Mouse (Mus musculus) neural tube, embryonic 14.5 days (tissue): ENCODE data around the gene Dus1l. TPM values are rescaled to one million over a fixed set of nuclear protein-coding genes. Genes with fewer than 3 reads are reported as not detected.
"Not testable (repeated sequence)": the region's sequence is repeated elsewhere in the genome, so short reads cannot be mapped to it uniquely, and the experiment has no call there.

Experiments used
- ATAC-seq: fragments of 200-750 bp; cut with Nextera tagmentation; 2 replicates; pipeline ENCODE4 v1.8.0; 2017; ENCODE audit warnings: low read depth, mild to moderate bottlenecking, moderate TSS enrichment, moderate library complexity
- H3K27ac ChIP-seq: fragments of 300-500 bp; sonication (generic); 2 replicates; pipeline ENCODE4 v1.5.1; 2014; ENCODE audit warnings: low read depth, mild to moderate bottlenecking, control low read depth, low read length, moderate library complexity, mixed read lengths
- H3K27me3 ChIP-seq: fragments of 300-500 bp; sonication (generic); 2 replicates; pipeline ENCODE4 v1.6.1; 2014; ENCODE audit warnings: low read length; ENCODE audit not compliant: control insufficient read depth, insufficient read depth
- H3K36me3 ChIP-seq: fragments of 300-500 bp; sonication (generic); 2 replicates; pipeline ENCODE4 v1.6.1; 2014; ENCODE audit warnings: low read length, mixed read lengths; ENCODE audit not compliant: control insufficient read depth, insufficient read depth
- H3K4me1 ChIP-seq: fragments of 300-500 bp; sonication (generic); 2 replicates; pipeline ENCODE4 v1.6.1; 2014; ENCODE audit warnings: low read length; ENCODE audit not compliant: control insufficient read depth, insufficient read depth
- H3K4me2 ChIP-seq: fragments of 300-500 bp; sonication (generic); 2 replicates; pipeline ENCODE4 v1.6.1; 2014; ENCODE audit warnings: mild to moderate bottlenecking, low read depth, low read length, control low read depth
- H3K4me3 ChIP-seq: fragments of 300-500 bp; sonication (generic); 2 replicates; pipeline ENCODE4 v1.5.1; 2014; ENCODE audit warnings: low read depth, low read length, control low read depth, mixed read lengths
- H3K9ac ChIP-seq: fragments of 300-500 bp; sonication (generic); replicated peaks from 2 replicates; pipeline ENCODE4 v1.6.1; 2014; ENCODE audit warnings: low read depth, mild to moderate bottlenecking, control low read depth, low read length, mixed read lengths
- H3K9me3 ChIP-seq: fragments of 300-500 bp; sonication (generic); 2 replicates; pipeline ENCODE4 v1.6.1; 2016; ENCODE audit warnings: low read length; ENCODE audit not compliant: control insufficient read depth
- WGBS: fragments of 180-500 bp; shearing (Covaris S2); extraction: QIAGEN DNeasy Blood & Tissue Kit; methylation state at CpG from one replicate; pipeline ENCODE4 v1.1.7; 2014; 5-methylcytosine and 5-hydroxymethylcytosine counted together
- polyA plus RNA-seq: library from polyadenylated mRNA; unstranded; fragments of >200 nt; fragmentation: Nextera tagmentation; extraction: Ambion mirVana; gene quantifications from 2 replicates; pipeline ENCODE4 v1.2.1, GENCODE M21; 2014

Dus1l gene
- polyA plus RNA-seq = 44.8 and 47.8 TPM in 2 replicates

DNA sequence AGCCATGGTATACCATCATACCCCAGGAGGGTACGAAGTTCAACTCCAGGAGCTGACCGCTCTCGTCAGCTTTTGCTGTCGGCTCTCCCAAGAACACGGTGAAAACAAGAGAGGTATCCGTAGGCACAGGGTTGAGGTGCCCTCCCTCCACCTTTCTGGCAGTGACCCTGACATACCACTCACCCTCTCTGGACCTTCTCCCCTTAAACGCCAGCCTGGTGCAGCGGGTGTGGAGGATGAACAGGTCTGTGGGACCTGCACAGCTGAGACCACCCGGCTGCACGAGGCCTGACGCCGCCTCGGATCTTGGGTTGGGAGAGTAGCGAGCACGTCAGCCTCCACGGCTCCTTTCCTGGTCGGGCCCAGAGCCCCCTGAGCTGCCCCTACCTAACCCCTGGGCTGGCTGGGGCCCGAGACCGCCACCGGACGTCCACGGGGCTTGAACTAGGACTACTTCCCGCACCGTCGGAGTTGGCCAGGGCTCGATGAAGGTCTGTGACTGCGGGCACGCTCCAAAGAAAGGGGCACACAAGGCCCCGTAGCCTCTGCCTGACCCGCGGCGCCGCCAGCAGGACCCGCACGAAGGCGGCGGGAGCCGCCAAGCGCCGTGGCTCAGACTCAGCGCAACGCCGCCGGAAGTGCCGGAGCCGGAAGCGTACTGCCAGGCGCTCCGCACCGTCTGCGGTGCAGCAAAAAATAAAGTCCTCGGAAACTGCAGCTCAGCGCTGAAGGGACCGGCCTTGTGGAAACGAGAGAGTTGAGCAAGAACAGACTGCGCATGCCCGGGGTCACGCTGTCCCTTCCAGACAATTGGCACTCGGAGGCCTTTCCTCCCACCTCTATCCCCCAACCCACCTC lies at the start of gene Dus1l:
Gene Dus1l (minus strand): TSS at position 648 of the 858 bp plus-strand sequence.
- Histone ChIP-seq H3K4me2 (peak within 1 kb of the TSS; percentile 98), H3K27ac (peak within 1 kb of the TSS; percentile 45), H3K27me3 (no peaks in the 10 kb centered on the region), H3K36me3 (peaks cover 19% of the 10 kb centered on the region), H3K9me3 (no peaks in the 10 kb centered on the region), H3K4me3 (peak within 1 kb of the TSS; percentile 87), H3K9ac (peak within 1 kb of the TSS; percentile 91), H3K4me1 (peaks cover 13% of the 10 kb centered on the region)
- WGBS = 2% methylated on average over 54 of the region's 59 CpGs
- ATAC-seq = peak; percentile 91

DNA sequence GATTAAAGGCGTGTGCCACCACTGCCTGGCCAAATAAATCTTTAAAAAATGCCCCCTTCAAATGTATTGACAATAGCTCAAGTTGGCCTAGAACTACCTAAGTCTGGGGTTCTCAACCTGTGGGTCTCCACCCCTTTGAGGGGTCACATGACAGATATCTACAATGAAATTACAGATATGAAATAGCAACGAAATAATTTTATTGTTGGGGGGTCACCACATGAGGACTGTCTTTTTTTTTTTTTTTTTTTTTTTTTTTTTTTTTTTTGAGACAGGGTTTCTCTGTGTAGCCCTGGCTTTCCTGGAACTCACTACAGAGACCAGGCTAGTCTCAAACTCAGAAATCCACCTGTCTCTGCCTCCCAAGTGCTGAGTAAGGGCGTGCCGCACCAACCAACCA lies 48.1 kb upstream of the Dus1l start:
- Histone ChIP-seq H3K9ac (no peak overlapping the region), H3K27ac (no peak overlapping the region), H3K4me1 (no peaks in the 10 kb centered on the region), H3K9me3 (no peaks in the 10 kb centered on the region), H3K36me3 (no peaks in the 10 kb centered on the region), H3K4me2 (no peak overlapping the region), H3K27me3 (no peaks in the 10 kb centered on the region), H3K4me3 (no peak overlapping the region)
- no peak for ATAC-seq
- 90% methylated on average over 4 of the region's 4 CpGs for WGBS

DNA sequence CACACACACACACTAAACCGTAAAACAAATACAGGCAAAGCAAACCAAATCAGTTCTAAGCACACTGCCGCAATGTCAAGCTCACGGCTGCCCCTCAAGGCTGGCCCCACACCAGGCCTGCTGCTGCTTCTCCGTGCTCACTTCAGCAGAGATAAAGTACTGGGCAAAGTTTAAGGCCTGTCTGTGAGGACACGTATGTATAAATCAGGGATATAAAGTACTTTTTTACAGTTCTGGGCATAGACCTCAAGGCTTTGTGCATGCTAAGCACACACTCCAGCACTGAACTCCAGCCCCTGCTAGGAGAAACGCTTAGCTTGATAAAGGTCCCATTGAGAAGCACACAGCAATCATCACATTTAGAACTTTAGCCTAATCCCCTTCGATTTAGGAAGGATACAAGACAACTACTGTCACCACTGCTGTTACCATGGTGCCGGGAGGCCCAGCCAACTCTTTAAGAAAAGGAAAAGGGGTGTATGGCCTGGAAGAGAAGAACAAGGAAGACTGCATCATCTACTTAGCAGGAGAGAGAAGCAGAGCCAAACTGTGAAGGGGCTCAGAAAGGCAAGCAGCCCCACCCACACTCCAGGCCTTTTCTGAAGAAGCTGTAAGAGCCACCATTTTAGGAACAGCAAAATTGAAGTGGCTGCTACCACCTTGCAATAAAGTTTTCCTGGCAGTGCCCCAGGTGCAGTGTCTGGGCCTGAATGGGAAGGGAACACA lies 37.5 kb upstream of the Dus1l start:
- Histone ChIP-seq H3K9me3 (no peaks in the 10 kb centered on the region), H3K4me3 (no peak overlapping the region), H3K36me3 (no peaks in the 10 kb centered on the region), H3K27me3 (no peaks in the 10 kb centered on the region), H3K9ac (0 out of 2 replicates have a peak overlapping the region, but pooled peaks have one; percentile 11), H3K4me1 (0 out of 2 replicates have a peak, but pooled peaks cover 3% of the 10 kb centered on the region), H3K4me2 (no peak overlapping the region), H3K27ac (peak overlapping the region; percentile 49; the same call in 1 of the 2 replicates)
- peak; percentile 89 for ATAC-seq
- 33% methylated on average over 8 of the region's 8 CpGs for WGBS

DNA sequence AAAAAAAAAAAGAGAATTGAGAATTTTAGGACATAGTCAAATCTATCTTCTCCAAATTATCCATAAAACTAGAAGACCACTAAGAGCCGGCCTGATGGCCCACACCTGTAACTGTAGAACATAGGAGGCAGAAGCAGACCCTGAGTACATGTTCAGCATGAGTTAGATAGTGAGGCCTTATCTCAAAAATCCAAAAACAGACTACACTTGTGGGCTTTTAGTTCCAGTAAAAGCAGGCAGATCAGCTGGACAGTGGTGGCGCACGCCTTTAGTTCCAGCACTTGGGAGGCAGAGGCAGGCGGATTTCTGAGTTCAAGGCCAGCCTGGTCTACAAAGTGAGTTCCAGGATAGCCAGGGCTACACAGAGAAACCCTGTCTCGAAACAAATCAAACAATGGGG lies 36.8 kb upstream of the Dus1l start:
- H3K4me1 ChIP-seq, H3K4me3 ChIP-seq, H3K36me3 ChIP-seq, H3K9ac ChIP-seq, H3K9me3 ChIP-seq, H3K4me2 ChIP-seq, H3K27me3 ChIP-seq, ATAC-seq: not testable (repeated sequence)
- WGBS = 96% methylated on average over 5 of the region's 5 CpGs
- H3K27ac ChIP-seq = peak overlapping the region; percentile 48; the same call in 1 of the 2 replicates

DNA sequence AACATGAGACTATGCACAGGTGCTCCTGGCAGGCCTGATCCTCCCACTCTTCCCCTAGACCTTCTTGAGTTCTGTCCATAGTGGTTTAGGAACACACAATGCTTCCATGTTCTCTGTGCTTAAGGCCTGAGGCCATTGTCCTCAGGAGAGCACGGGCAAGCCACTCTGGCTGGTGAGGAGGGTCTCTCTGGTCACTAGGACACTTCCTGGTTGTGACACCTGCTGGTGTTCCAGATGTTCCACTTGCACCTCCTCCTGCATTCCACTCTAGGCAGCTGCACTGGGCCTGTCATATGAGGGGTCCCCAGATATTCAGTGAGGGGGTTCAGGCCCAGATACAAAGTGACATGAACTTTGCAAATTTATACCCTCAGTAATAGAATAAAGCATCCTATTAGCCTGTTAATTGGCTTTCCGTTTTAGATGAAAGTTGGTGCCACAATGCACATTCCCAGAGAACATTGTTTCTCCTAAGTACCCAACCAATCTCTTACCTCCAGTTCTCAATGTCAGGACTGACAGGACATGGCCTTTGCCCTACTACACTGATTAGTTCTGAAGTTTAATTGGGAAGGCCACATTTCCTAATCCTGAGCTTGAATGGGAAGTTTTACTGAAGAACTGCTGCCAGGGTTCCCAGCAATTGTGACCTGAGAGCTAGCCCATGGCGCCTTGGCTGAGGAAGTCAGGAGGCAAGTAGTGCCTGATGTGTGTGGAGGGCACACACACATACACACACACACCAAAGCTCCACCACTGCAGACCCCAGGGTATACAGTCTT lies 35.6 kb upstream of the Dus1l start:
- H3K27ac ChIP-seq = no peak overlapping the region
- H3K4me2 ChIP-seq = no peak overlapping the region
- no peaks in the 10 kb centered on the region for H3K27me3 ChIP-seq
- no peaks in the 10 kb centered on the region for H3K9me3 ChIP-seq
- H3K9ac ChIP-seq = no peak overlapping the region
- 0 out of 2 replicates have a peak, but pooled peaks cover 3% of the 10 kb centered on the region for H3K4me1 ChIP-seq
- no peak overlapping the region for H3K4me3 ChIP-seq
- 82% methylated on average over 3 of the region's 3 CpGs for WGBS
- H3K36me3 ChIP-seq = no peaks in the 10 kb centered on the region
- no peak for ATAC-seq

DNA sequence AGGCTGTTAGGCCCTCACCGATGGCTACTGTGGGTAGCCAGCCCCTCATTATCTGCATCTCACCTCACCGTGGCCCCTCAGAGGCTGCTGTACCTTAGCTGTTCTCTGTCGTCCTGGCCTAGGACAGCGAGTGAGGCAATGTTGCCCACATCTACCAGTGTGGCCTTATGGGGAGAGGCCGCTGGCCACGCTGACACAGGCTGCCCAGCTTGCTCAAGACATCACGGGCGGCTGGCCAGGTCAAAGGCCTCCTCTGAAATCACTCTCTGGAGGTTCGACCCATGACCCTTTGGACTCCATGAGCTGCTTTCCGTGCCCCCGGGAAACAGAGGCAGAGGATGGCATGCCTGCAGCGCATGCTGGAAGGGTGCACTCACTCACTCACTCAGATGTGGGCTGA lies 34.5 kb upstream of the Dus1l start:
- H3K27me3 ChIP-seq = no peaks in the 10 kb centered on the region
- H3K27ac ChIP-seq = no peak overlapping the region
- no peak overlapping the region for H3K4me3 ChIP-seq
- no peak overlapping the region for H3K4me2 ChIP-seq
- H3K36me3 ChIP-seq = no peaks in the 10 kb centered on the region
- 89% methylated on average over 12 of the region's 12 CpGs for WGBS
- no peaks in the 10 kb centered on the region for H3K9me3 ChIP-seq
- 0 out of 2 replicates have a peak, but pooled peaks cover 3% of the 10 kb centered on the region for H3K4me1 ChIP-seq
- ATAC-seq = no peak
- H3K9ac ChIP-seq = no peak overlapping the region

DNA sequence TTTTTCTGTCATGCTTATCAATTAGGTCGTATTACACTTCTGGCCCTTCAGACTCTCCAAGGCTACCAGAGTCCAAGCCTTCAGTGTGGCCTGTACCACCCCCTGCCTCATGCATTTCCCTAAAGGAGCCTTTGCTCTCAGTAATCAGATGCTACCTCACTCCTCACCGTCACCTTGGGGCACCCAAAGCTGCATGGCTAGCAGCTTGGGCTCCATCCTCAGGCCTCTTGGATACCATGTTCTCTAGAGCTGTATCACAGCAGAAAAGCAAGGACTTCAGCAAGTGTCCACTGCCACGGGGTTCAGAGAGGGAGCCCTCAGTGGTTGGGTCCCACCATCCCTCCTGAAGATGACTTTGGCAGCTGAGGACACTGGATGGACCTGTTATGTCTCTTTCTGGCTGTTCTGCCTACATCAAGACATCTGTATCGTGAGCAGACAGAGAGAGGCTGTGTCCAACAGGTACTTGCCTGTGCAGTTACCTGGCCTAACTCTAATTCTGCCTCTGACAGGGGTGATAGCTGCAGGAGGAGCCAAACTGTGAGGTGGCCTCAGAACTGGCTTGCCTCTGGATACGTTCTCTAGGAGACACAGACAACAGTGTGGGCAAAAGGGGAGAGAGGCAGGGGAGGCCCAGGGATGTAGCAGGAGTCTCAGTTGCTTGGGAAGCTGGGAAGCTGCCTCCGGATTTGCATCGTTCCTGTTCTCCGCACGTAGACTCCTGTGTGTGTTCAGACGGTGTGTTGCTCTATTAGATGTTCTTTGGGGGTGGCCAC lies 33.7 kb upstream of the Dus1l start:
- ATAC-seq = no peak
- 92% methylated on average over 10 of the region's 10 CpGs for WGBS
- no peak overlapping the region for H3K9ac ChIP-seq

DNA sequence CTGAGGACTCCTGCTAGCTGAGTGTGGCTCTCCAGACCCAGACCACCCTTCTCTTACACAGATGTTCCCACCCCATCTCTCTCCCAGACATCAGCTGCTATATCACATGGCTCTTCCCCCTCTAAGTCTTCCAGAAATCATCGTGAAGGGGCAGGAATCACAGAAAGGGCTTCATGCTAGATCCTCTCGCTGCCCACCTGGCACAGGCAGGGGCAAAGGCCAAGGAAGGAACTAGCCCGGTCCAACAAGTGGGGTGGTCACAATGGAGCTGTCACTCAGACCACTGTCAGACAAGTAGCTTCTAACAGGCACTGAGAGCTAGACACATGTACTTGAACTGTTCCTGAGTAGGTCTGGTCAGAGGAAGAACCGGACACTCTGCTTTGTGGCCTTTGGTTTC lies 32.2 kb upstream of the Dus1l start:
- Histone ChIP-seq H3K27ac (no peak overlapping the region), H3K4me2 (no peak overlapping the region), H3K9ac (no peak overlapping the region), H3K4me3 (no peak overlapping the region), H3K4me1 (peaks cover 6% of the 10 kb centered on the region; the same call in 1 of the 2 replicates), H3K9me3 (no peaks in the 10 kb centered on the region), H3K27me3 (no peaks in the 10 kb centered on the region), H3K36me3 (no peaks in the 10 kb centered on the region)
- WGBS = 86% methylated on average over 4 of the region's 4 CpGs
- ATAC-seq = no peak

More for the DNA sequence above, 33.7 kb upstream of the Dus1l start:
- peaks cover 8% of the 10 kb centered on the region; the same call in 1 of the 2 replicates for H3K4me1 ChIP-seq
- no peak overlapping the region for H3K4me2 ChIP-seq
- no peak overlapping the region for H3K4me3 ChIP-seq
- no peaks in the 10 kb centered on the region for H3K9me3 ChIP-seq
- no peaks in the 10 kb centered on the region for H3K36me3 ChIP-seq
- H3K27me3 ChIP-seq = no peaks in the 10 kb centered on the region
- H3K27ac ChIP-seq = no peak overlapping the region
